Mouse (Mus musculus): ENCODE measurements around the gene Spp1. TPM values are rescaled to one million over a fixed set of nuclear protein-coding genes. Genes with fewer than 3 reads are reported as not detected.
A peak's percentile ranks its signal among the peaks of the same experiment; 100 is the strongest.

Spp1 gene
- total RNA-seq, 1 experiment, result 654 TPM

- H3K9ac ChIP-seq (ENCODE audit: insufficient read depth, low read depth, low read length, poor library complexity, severe bottlenecking), result peak overlapping the region; percentile 51; the same call in 1 of the 2 replicates
- DNase-seq (ENCODE audit: low read depth, low spot score), result no peak
- peaks cover 8% of the 10 kb centered on the region for H3K36me3 ChIP-seq (ENCODE audit: control insufficient read depth, insufficient read depth, low read length, poor library complexity, severe bottlenecking)
- in situ Hi-C loops (cut with MboI; ENCODE audit: low sequenced_read_pairs in 2 of 2, unreplicated experiment in 2 of 2), result no loop called here
- peak overlapping the region; percentile 28; the same call in 1 of the 2 replicates for H3K27ac ChIP-seq (ENCODE audit: insufficient read depth, low read depth, low read length, poor library complexity, severe bottlenecking)
- peak overlapping the region; percentile 7 to 8; a peak in 3 of 4 replicates for H3K4me3 ChIP-seq (ENCODE audit: insufficient read depth in 1 of 2, low read depth in 1 of 2, low read length in 2 of 2, poor library complexity in 1 of 2, severe bottlenecking in 1 of 2)
- H3K4me1 ChIP-seq (ENCODE audit: control insufficient read depth in 2 of 2, insufficient read depth in 2 of 2, low read length in 2 of 2, poor library complexity in 1 of 2), result peaks cover 6 to 7% of the 10 kb centered on the region in 2 experiments; a peak in 2 of 4 replicates
- H3K9me3 ChIP-seq (ENCODE audit: control insufficient read depth, insufficient read depth, low read depth, low read length), result no peaks in the 10 kb centered on the region
- no peak for TF ChIP-seq ZNF384 (IDR thresholded peaks at IDR 0.05; ENCODE audit: low read depth, low read length)
- TF ChIP-seq HCFC1 (IDR thresholded peaks at IDR 0.05; ENCODE audit: borderline replicate concordance, insufficient read depth, low read length), result no peak
- TF ChIP-seq CHD2 (IDR thresholded peaks at IDR 0.05; ENCODE audit: low read depth, low read length), result no peak
Measured at GRCm38 (mm10) chr5:104465731-104466130, 30.8 kb downstream of the Spp1 start.

- no peak for TF ChIP-seq HCFC1 (IDR thresholded peaks at IDR 0.05; ENCODE audit: borderline replicate concordance, insufficient read depth, low read length)
- TF ChIP-seq ZNF384 (IDR thresholded peaks at IDR 0.05; ENCODE audit: low read depth, low read length), result no peak
- TF ChIP-seq MAFK (IDR thresholded peaks at IDR 0.05; ENCODE audit: insufficient read depth, low read depth, low read length), result no peak
- no peak for TF ChIP-seq ZC3H11A (IDR thresholded peaks at IDR 0.05; ENCODE audit: borderline replicate concordance, low read depth, low read length)
- no peak for TF ChIP-seq CHD2 (IDR thresholded peaks at IDR 0.05; ENCODE audit: low read depth, low read length)
- H3K4me3 ChIP-seq (ENCODE audit: insufficient read depth in 1 of 2, low read depth in 1 of 2, low read length in 2 of 2, poor library complexity in 1 of 2, severe bottlenecking in 1 of 2), result peak overlapping the region; percentile 45 to 62
- in situ Hi-C loops (cut with MboI; ENCODE audit: low sequenced_read_pairs in 2 of 2, unreplicated experiment in 2 of 2), result no loop called here
- H3K36me3 ChIP-seq (ENCODE audit: control insufficient read depth, insufficient read depth, low read length, poor library complexity, severe bottlenecking), result peaks cover 13% of the 10 kb centered on the region
- DNase-seq (ENCODE audit: low read depth, low spot score), result no peak
- H3K4me1 ChIP-seq (ENCODE audit: control insufficient read depth in 2 of 2, insufficient read depth in 2 of 2, low read length in 2 of 2, poor library complexity in 1 of 2), result peaks cover 2 to 6% of the 10 kb centered on the region in 2 experiments; a peak in 2 of 4 replicates
- H3K9me3 ChIP-seq (ENCODE audit: control insufficient read depth, insufficient read depth, low read depth, low read length), result no peaks in the 10 kb centered on the region; the same call in 1 of the 2 replicates
- no peak overlapping the region for H3K27ac ChIP-seq (ENCODE audit: insufficient read depth, low read depth, low read length, poor library complexity, severe bottlenecking)
- peak overlapping the region; percentile 42; the same call in 1 of the 2 replicates for H3K9ac ChIP-seq (ENCODE audit: insufficient read depth, low read depth, low read length, poor library complexity, severe bottlenecking)
Measured at GRCm38 (mm10) chr5:104466816-104467215, 31.9 kb downstream of the Spp1 start.

- H3K27ac ChIP-seq (ENCODE audit: insufficient read depth, low read depth, low read length, poor library complexity, severe bottlenecking), result no peak overlapping the region
- H3K9me3 ChIP-seq (ENCODE audit: control insufficient read depth, insufficient read depth, low read depth, low read length), result no peaks in the 10 kb centered on the region; the same call in 1 of the 2 replicates
- peaks cover 2 to 6% of the 10 kb centered on the region in 2 experiments; a peak in 2 of 4 replicates for H3K4me1 ChIP-seq (ENCODE audit: control insufficient read depth in 2 of 2, insufficient read depth in 2 of 2, low read length in 2 of 2, poor library complexity in 1 of 2)
- no peak overlapping the region for H3K9ac ChIP-seq (ENCODE audit: insufficient read depth, low read depth, low read length, poor library complexity, severe bottlenecking)
- no peak for DNase-seq (ENCODE audit: low read depth, low spot score)
- peaks cover 20% of the 10 kb centered on the region for H3K36me3 ChIP-seq (ENCODE audit: control insufficient read depth, insufficient read depth, low read length, poor library complexity, severe bottlenecking)
- TF ChIP-seq ZC3H11A (IDR thresholded peaks at IDR 0.05; ENCODE audit: borderline replicate concordance, low read depth, low read length) (no peak), ZNF384 (IDR thresholded peaks at IDR 0.05; ENCODE audit: low read depth, low read length) (no peak), HCFC1 (IDR thresholded peaks at IDR 0.05; ENCODE audit: borderline replicate concordance, insufficient read depth, low read length) (no peak), CHD2 (IDR thresholded peaks at IDR 0.05; ENCODE audit: low read depth, low read length) (no peak), MAFK (IDR thresholded peaks at IDR 0.05; ENCODE audit: insufficient read depth, low read depth, low read length) (no peak)
- in situ Hi-C loops (cut with MboI; ENCODE audit: low sequenced_read_pairs in 2 of 2, unreplicated experiment in 2 of 2), result no loop called here
- H3K4me3 ChIP-seq (ENCODE audit: insufficient read depth in 1 of 2, low read depth in 1 of 2, low read length in 2 of 2, poor library complexity in 1 of 2, severe bottlenecking in 1 of 2), result no peak overlapping the region
Measured at GRCm38 (mm10) chr5:104468586-104468985, 33.7 kb downstream of the Spp1 start.

- in situ Hi-C loops (cut with MboI; ENCODE audit: low sequenced_read_pairs in 2 of 2, unreplicated experiment in 2 of 2), result no loop called here
- Histone ChIP-seq H3K36me3 (ENCODE audit: control insufficient read depth, insufficient read depth, low read length, poor library complexity, severe bottlenecking) (peaks cover 20% of the 10 kb centered on the region), H3K4me1 (ENCODE audit: control insufficient read depth in 2 of 2, insufficient read depth in 2 of 2, low read length in 2 of 2, poor library complexity in 1 of 2) (peaks cover 2 to 6% of the 10 kb centered on the region in 2 experiments; a peak in 2 of 4 replicates), H3K4me3 (ENCODE audit: insufficient read depth in 1 of 2, low read depth in 1 of 2, low read length in 2 of 2, poor library complexity in 1 of 2, severe bottlenecking in 1 of 2) (no peak overlapping the region), H3K27ac (ENCODE audit: insufficient read depth, low read depth, low read length, poor library complexity, severe bottlenecking) (no peak overlapping the region), H3K9me3 (ENCODE audit: control insufficient read depth, insufficient read depth, low read depth, low read length) (no peaks in the 10 kb centered on the region; the same call in 1 of the 2 replicates), H3K9ac (ENCODE audit: insufficient read depth, low read depth, low read length, poor library complexity, severe bottlenecking) (no peak overlapping the region)
- no peak for DNase-seq (ENCODE audit: low read depth, low spot score)
- TF ChIP-seq HCFC1 (IDR thresholded peaks at IDR 0.05; ENCODE audit: borderline replicate concordance, insufficient read depth, low read length), result no peak
- no peak for TF ChIP-seq CHD2 (IDR thresholded peaks at IDR 0.05; ENCODE audit: low read depth, low read length)
- TF ChIP-seq ZC3H11A (IDR thresholded peaks at IDR 0.05; ENCODE audit: borderline replicate concordance, low read depth, low read length), result no peak
- TF ChIP-seq ZNF384 (IDR thresholded peaks at IDR 0.05; ENCODE audit: low read depth, low read length), result no peak
- no peak for TF ChIP-seq MAFK (IDR thresholded peaks at IDR 0.05; ENCODE audit: insufficient read depth, low read depth, low read length)
Measured at GRCm38 (mm10) chr5:104470981-104471391, 36.1 kb downstream of the Spp1 start.
